Mouse (Mus musculus) heart, embryonic 16.5 days (tissue): Measurements from ENCODE around the gene Ccdc185. TPM values are rescaled to one million over a fixed set of nuclear protein-coding genes. Genes with fewer than 3 reads are reported as not detected.

Experiments
- ATAC-seq: fragments of 200-750 bp; cut with Nextera tagmentation; replicated peaks from 2 replicates; pipeline ENCODE4 v1.8.0; 2017; ENCODE audit warnings: moderate number of reproducible peaks; ENCODE audit not compliant: insufficient read depth, low FRiP score; ENCODE audit errors: extremely low read depth
- H3K27ac ChIP-seq: fragments of 300-500 bp; sonication (generic); 2 replicates; pipeline ENCODE4 v1.5.1; 2014; ENCODE audit warnings: mild to moderate bottlenecking, low read length, control low read depth, moderate library complexity
- H3K27me3 ChIP-seq: fragments of 300-500 bp; sonication (generic); 2 replicates; pipeline ENCODE4 v1.6.1; 2014; ENCODE audit warnings: low read length, mixed read lengths; ENCODE audit not compliant: control insufficient read depth, insufficient read depth
- H3K36me3 ChIP-seq: fragments of 300-500 bp; sonication (generic); 2 replicates; pipeline ENCODE4 v1.6.1; 2014; ENCODE audit not compliant: control insufficient read depth, insufficient read depth
- H3K4me1 ChIP-seq: fragments of 300-500 bp; sonication (generic); 2 replicates; pipeline ENCODE4 v1.6.1; 2014; ENCODE audit warnings: low read length, mixed read lengths; ENCODE audit not compliant: control insufficient read depth, insufficient read depth
- H3K4me2 ChIP-seq: fragments of 300-500 bp; sonication (generic); 2 replicates; pipeline ENCODE4 v1.6.1; 2014; ENCODE audit warnings: low read depth, mild to moderate bottlenecking, control low read depth, low read length
- H3K4me3 ChIP-seq: fragments of 300-500 bp; sonication (generic); 2 replicates; pipeline ENCODE4 v1.5.1; 2014; ENCODE audit warnings: mild to moderate bottlenecking, control low read depth, low read length
- H3K9ac ChIP-seq: fragments of 300-500 bp; sonication (generic); 2 replicates; pipeline ENCODE4 v1.6.1; 2014; ENCODE audit warnings: low read length, control low read depth
- H3K9me3 ChIP-seq: fragments of 300-500 bp; sonication (generic); replicated peaks from 2 replicates; pipeline ENCODE4 v1.6.1; 2016; ENCODE audit warnings: low read length; ENCODE audit not compliant: control insufficient read depth
- WGBS: fragments of 180-500 bp; shearing (Covaris S2); extraction: QIAGEN DNeasy Blood & Tissue Kit; methylation state at CpG from one replicate; pipeline ENCODE4 v1.1.7; 2014; 5-methylcytosine and 5-hydroxymethylcytosine counted together
- polyA plus RNA-seq: library from polyadenylated mRNA; unstranded; fragments of >200 nt; fragmentation: Nextera tagmentation; extraction: Ambion mirVana; gene quantifications from 2 replicates; pipeline ENCODE4 v1.2.1, GENCODE M21; 2015

The Ccdc185 gene
- polyA plus RNA-seq, 1 experiment from 2014 or later, result not detected

GRCm38 (mm10) chr1:182714236-182714935, 34.6 kb downstream of the Ccdc185 start:
- no peak overlapping the region for H3K27ac ChIP-seq
- ATAC-seq, result no peak
- H3K9me3 ChIP-seq, result no peaks in the 10 kb centered on the region
- WGBS, result 66% methylated on average over 6 of the region's 6 CpGs
- no peaks in the 10 kb centered on the region for H3K4me1 ChIP-seq
- no peak overlapping the region for H3K4me3 ChIP-seq
- no peaks in the 10 kb centered on the region for H3K36me3 ChIP-seq
- H3K9ac ChIP-seq, result no peak overlapping the region
- H3K27me3 ChIP-seq, result no peaks in the 10 kb centered on the region
- no peak overlapping the region for H3K4me2 ChIP-seq

GRCm38 (mm10) chr1:182711360-182711933, 37.5 kb downstream of the Ccdc185 start:
- Histone ChIP-seq H3K9me3 (peaks cover 9% of the 10 kb centered on the region), H3K36me3 (no peaks in the 10 kb centered on the region), H3K27me3 (no peaks in the 10 kb centered on the region), H3K27ac (no peak overlapping the region), H3K9ac (no peak overlapping the region), H3K4me1 (no peaks in the 10 kb centered on the region), H3K4me2 (no peak overlapping the region), H3K4me3 (no peak overlapping the region)
- no peak for ATAC-seq
- 18% methylated on average over 7 of the region's 7 CpGs for WGBS

DNA sequence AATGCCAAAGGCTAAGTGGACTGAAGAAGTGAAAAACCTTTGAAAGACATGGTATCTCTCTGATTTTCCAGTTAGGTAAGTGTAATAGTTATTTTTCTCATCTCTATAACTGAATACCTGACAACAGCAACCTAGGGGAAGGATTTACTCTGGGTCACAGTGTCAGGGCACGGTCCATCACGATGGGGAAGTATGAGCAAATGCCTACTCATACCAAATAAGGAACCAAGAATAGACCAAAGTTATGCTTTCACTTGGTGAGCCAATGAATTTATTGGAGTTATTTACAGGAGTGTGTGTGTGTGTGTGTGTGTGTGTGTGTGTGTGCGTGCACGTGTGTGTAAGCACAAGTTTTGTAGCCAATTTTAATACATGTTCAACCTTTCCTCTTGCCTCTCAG, 41.5 kb downstream of the Ccdc185 start:
- no peaks in the 10 kb centered on the region for H3K4me1 ChIP-seq
- 93% methylated on average over 4 of the region's 4 CpGs for WGBS
- H3K9me3 ChIP-seq, result peaks cover 14% of the 10 kb centered on the region
- no peaks in the 10 kb centered on the region for H3K27me3 ChIP-seq
- H3K36me3 ChIP-seq, result no peaks in the 10 kb centered on the region
- no peak overlapping the region for H3K4me2 ChIP-seq
- no peak for ATAC-seq
- H3K27ac ChIP-seq, result no peak overlapping the region
- no peak overlapping the region for H3K9ac ChIP-seq
- H3K4me3 ChIP-seq, result no peak overlapping the region

DNA sequence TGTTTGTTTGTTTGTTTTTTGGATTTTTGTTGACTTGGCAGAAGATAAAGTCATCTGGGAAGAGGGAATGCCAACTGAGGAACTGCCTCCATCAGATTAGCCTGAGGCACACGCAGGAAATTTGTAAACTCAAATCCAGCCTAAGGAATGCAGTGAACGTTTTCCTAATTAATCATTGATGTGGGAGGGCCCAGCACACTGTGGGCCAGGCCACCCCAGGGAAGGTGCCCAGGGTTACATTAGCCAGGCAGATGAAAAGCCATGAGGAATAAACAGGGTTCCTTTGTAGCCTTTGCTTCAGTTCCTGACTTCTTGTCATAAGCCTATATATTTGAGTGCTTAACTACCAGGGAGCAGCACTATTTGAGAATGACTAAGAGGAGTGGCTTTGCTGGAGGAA, 44.1 kb downstream of the Ccdc185 start:
- no peak overlapping the region for H3K4me2 ChIP-seq
- H3K9me3 ChIP-seq, result peaks cover 14% of the 10 kb centered on the region
- H3K4me1 ChIP-seq, result peaks cover 2% of the 10 kb centered on the region; the same call in 1 of the 2 replicates
- no peak overlapping the region for H3K27ac ChIP-seq
- H3K36me3 ChIP-seq, result no peaks in the 10 kb centered on the region
- H3K4me3 ChIP-seq, result no peak overlapping the region
- WGBS, result 46% methylated on average over 2 of the region's 2 CpGs
- H3K27me3 ChIP-seq, result no peaks in the 10 kb centered on the region
- no peak overlapping the region for H3K9ac ChIP-seq
- ATAC-seq, result no peak

DNA sequence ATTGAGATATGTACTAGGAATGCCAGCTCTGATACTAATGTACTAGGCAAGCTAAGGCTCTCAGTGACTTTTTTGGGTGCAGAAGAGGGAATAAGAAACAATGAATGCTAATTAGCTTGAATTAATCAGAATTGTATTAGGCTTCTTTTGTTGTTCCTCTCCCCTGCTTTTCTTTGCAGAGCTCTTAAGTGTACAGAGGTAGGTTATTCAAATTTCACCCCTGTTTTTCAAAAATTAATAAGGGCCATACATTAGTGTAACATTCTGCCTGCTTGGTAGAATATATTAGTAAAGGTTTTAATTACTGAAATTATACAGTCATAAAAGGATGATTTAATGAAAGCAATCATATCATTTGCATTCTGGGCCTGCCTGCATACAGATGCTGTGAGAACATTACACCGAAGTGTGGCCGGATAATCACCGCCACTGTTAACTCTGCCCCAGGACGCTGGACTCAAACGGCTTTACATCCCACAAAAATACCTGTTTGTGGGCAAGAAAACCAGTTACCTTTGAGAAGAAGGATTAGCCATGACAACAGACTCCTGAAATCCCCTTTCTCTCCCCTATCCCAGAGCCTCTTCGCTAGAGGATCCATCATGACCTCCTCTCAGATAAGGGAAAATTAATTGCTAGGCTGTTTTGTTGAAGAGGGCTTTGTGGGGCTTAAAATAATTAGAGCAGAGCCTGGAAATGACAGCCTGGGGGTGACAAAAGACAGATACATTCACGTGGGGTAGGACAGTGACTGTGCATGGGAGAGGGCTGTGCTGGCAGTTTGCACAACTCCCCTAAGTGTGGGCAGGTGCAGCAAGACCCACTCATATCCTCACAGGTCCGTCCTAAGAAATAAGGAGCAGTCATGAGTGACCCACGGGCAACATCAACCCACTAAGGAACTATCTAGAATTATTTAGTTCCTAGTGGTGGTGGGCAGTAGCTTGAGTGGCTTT, 49.3 kb downstream of the Ccdc185 start:
- Histone ChIP-seq H3K4me2 (no peak overlapping the region), H3K27ac (no peak overlapping the region)

More for the DNA sequence above, 49.3 kb downstream of the Ccdc185 start:
- Histone ChIP-seq H3K9me3 (0 out of 2 replicates have a peak, but pooled peaks cover 2% of the 10 kb centered on the region), H3K4me1 (peaks cover 3% of the 10 kb centered on the region; the same call in 1 of the 2 replicates), H3K9ac (no peak overlapping the region), H3K36me3 (no peaks in the 10 kb centered on the region), H3K4me3 (no peak overlapping the region), H3K27me3 (no peaks in the 10 kb centered on the region)
- ATAC-seq, result no peak
- WGBS, result 51% methylated on average over 9 of the region's 9 CpGs

Other genes starting within 250 kb of the Ccdc185 start
- gene Capn2, start 231.6 kb downstream of the Ccdc185 start, polyA plus RNA-seq, result 91.1 and 91.7 TPM in 2 replicates
- not detected in 2 replicates for gene Capn8, start 184.2 kb downstream of the Ccdc185 start, polyA plus RNA-seq
- 5.3 and 5.6 TPM in 2 replicates for gene Susd4, start 14.7 kb upstream of the Ccdc185 start, polyA plus RNA-seq
- 1.6 and 1.7 TPM in 2 replicates for gene Tlr5, start 205.6 kb upstream of the Ccdc185 start, polyA plus RNA-seq